Mouse (Mus musculus): Measurements from ENCODE around the gene 2210408I21Rik.
"Not testable (repeated sequence)": the region's sequence is repeated elsewhere in the genome, so short reads cannot be mapped to it uniquely, and the experiment has no call there.

The 2210408I21Rik gene

GRCm38 (mm10) chr13:77134931-77135620, at the start of gene 2210408I21Rik, which contains the start of gene Slf1:
Gene 2210408I21Rik, plus strand, starts transcription at chr13:77135540.
Gene Slf1, minus strand, starts transcription at chr13:77135473.
- DNase-seq (ENCODE audit: extremely low read depth, insufficient read length, low spot score), result peak; percentile 84

GRCm38 (mm10) chr13:77092876-77093275, 42.5 kb upstream of the 2210408I21Rik start:
- DNase-seq (ENCODE audit: extremely low read depth, insufficient read length, low spot score), result not testable (repeated sequence)

GRCm38 (mm10) chr13:77107734-77108133, 27.6 kb upstream of the 2210408I21Rik start:
- no peak for DNase-seq (ENCODE audit: extremely low read depth, insufficient read length, low spot score)

GRCm38 (mm10) chr13:77118695-77119094, 16.6 kb upstream of the 2210408I21Rik start:
- no peak for DNase-seq (ENCODE audit: extremely low read depth, insufficient read length, low spot score)

GRCm38 (mm10) chr13:77125159-77125558, 10.2 kb upstream of the 2210408I21Rik start:
- no peak for DNase-seq (ENCODE audit: extremely low read depth, insufficient read length, low spot score)

- no peak for DNase-seq (ENCODE audit: extremely low read depth, insufficient read length, low spot score)
Observed at GRCm38 (mm10) chr13:77128240-77128639, 7.1 kb upstream of the 2210408I21Rik start.

- no peak for DNase-seq (ENCODE audit: extremely low read depth, insufficient read length, low spot score)
Observed at GRCm38 (mm10) chr13:77131132-77131531, 4.2 kb upstream of the 2210408I21Rik start.

- no peak for DNase-seq (ENCODE audit: extremely low read depth, insufficient read length, low spot score)
Observed at GRCm38 (mm10) chr13:77135621-77135981, 261 bp downstream of the 2210408I21Rik start.

- DNase-seq (ENCODE audit: extremely low read depth, insufficient read length, low spot score), result no peak
Observed at GRCm38 (mm10) chr13:77140890-77141289, 5.5 kb downstream of the 2210408I21Rik start.

- DNase-seq (ENCODE audit: extremely low read depth, insufficient read length, low spot score), result no peak
Observed at GRCm38 (mm10) chr13:77177931-77178330, 42.6 kb downstream of the 2210408I21Rik start.

GRCm38 (mm10) chr13:77190606-77191005, 55.3 kb downstream of the 2210408I21Rik start:
- DNase-seq (ENCODE audit: extremely low read depth, insufficient read length, low spot score), result no peak

- no peak for DNase-seq (ENCODE audit: extremely low read depth, insufficient read length, low spot score)
Observed at GRCm38 (mm10) chr13:77192201-77192600, 56.9 kb downstream of the 2210408I21Rik start.

- DNase-seq (ENCODE audit: extremely low read depth, insufficient read length, low spot score), result no peak
Observed at GRCm38 (mm10) chr13:77208764-77209418, 73.6 kb downstream of the 2210408I21Rik start.

- DNase-seq (ENCODE audit: extremely low read depth, insufficient read length, low spot score), result no peak
Observed at GRCm38 (mm10) chr13:77213196-77213595, 77.9 kb downstream of the 2210408I21Rik start.

- no peak for DNase-seq (ENCODE audit: extremely low read depth, insufficient read length, low spot score)
Observed at GRCm38 (mm10) chr13:77215460-77215859, 80.1 kb downstream of the 2210408I21Rik start.

- DNase-seq (ENCODE audit: extremely low read depth, insufficient read length, low spot score), result no peak
Observed at GRCm38 (mm10) chr13:77217672-77218280, 82.4 kb downstream of the 2210408I21Rik start.

- no peak for DNase-seq (ENCODE audit: extremely low read depth, insufficient read length, low spot score)
Observed at GRCm38 (mm10) chr13:77221072-77221471, 85.7 kb downstream of the 2210408I21Rik start.

- no peak for DNase-seq (ENCODE audit: extremely low read depth, insufficient read length, low spot score)
Observed at GRCm38 (mm10) chr13:77256541-77256940, 121.2 kb downstream of the 2210408I21Rik start.

- DNase-seq (ENCODE audit: extremely low read depth, insufficient read length, low spot score), result no peak
Observed at GRCm38 (mm10) chr13:77262715-77263338, 127.5 kb downstream of the 2210408I21Rik start.

- DNase-seq (ENCODE audit: extremely low read depth, insufficient read length, low spot score), result no peak
Observed at GRCm38 (mm10) chr13:77263400-77264179, 128.2 kb downstream of the 2210408I21Rik start.

Measured in 3134 (cell line).